Mouse (Mus musculus): ENCODE measurements around the gene Sva.

The Sva gene

DNA sequence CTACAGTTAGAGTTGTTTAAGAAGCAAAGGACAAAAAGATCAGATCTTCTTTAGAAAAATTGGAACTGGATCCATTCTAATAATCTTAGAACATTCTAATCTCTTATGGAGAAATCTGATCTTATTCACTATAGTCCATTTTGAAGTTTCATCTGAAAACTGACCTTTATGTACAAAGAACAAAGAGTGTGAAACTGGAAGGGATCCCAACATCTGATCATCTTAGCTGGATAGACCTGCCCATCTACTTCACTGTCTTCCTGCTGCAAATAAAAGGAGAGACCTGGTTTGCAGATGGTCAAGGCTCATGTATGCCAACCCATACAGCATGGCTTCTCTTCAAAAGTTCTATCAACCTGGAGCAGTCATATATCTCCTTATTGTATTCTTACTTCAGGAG lies at the start of gene Sva:
Sva (plus strand) TSS at position 301 of the 400 bp plus-strand sequence.
- no peak for DNase-seq (ENCODE audit: low read depth, low spot score)

Measured in c-Kit-negative CD71-positive TER-119-positive erythroid progenitor cells, embryonic 14.5 days (primary cell).